Mouse (Mus musculus) forebrain, embryonic 13.5 days (tissue): ENCODE results near the gene Cdk1. TPM values are rescaled to one million over a fixed set of nuclear protein-coding genes. Genes with fewer than 3 reads are reported as not detected.

Experiments
- ATAC-seq: fragments of 200-750 bp; cut with Nextera tagmentation; 2 replicates; pipeline ENCODE4 v1.8.0; 2017
- H3K27ac ChIP-seq: fragments of 300-500 bp; sonication (generic); 2 replicates; pipeline ENCODE4 v1.5.1; 2015; ENCODE audit warnings: inconsistent platforms, mild to moderate bottlenecking, moderate library complexity
- H3K27me3 ChIP-seq: fragments of 300-500 bp; sonication (generic); 2 replicates; pipeline ENCODE4 v1.6.1; 2015; ENCODE audit warnings: mild to moderate bottlenecking, inconsistent platforms
- H3K36me3 ChIP-seq: fragments of 300-500 bp; sonication (generic); 2 replicates; pipeline ENCODE4 v1.6.1; 2015; ENCODE audit warnings: mild to moderate bottlenecking, inconsistent platforms; ENCODE audit not compliant: poor library complexity, severe bottlenecking
- H3K4me1 ChIP-seq: fragments of 300-500 bp; sonication (generic); 2 replicates; pipeline ENCODE4 v1.6.1; 2015; ENCODE audit warnings: inconsistent platforms
- H3K4me2 ChIP-seq: fragments of 300-500 bp; sonication (generic); 2 replicates; pipeline ENCODE4 v1.6.1; 2015; ENCODE audit warnings: inconsistent platforms, mild to moderate bottlenecking, moderate library complexity
- H3K4me3 ChIP-seq: fragments of 300-500 bp; sonication (generic); 2 replicates; pipeline ENCODE4 v1.5.1; 2015; ENCODE audit warnings: mild to moderate bottlenecking, inconsistent platforms
- H3K9ac ChIP-seq: fragments of 300-500 bp; sonication (generic); 2 replicates; pipeline ENCODE4 v1.6.1; 2015; ENCODE audit warnings: mild to moderate bottlenecking, inconsistent platforms
- H3K9me3 ChIP-seq: fragments of 300-500 bp; sonication (generic); replicated peaks from 2 replicates; pipeline ENCODE4 v1.6.1; 2016; ENCODE audit warnings: inconsistent platforms
- WGBS: fragments of 180-500 bp; shearing (Covaris S2); methylation state at CpG from one replicate; pipeline ENCODE4 v1.1.7; 2015; 5-methylcytosine and 5-hydroxymethylcytosine counted together
- polyA plus RNA-seq: library from polyadenylated mRNA; unstranded; fragments of >200 nt; fragmentation: Nextera tagmentation; extraction: Ambion mirVana; gene quantifications from 2 replicates; pipeline ENCODE4 v1.2.1, GENCODE M21; 2015

Cdk1 gene
- polyA plus RNA-seq, 1 experiment from 2014 or later: 365 TPM

GRCm38 (mm10) chr10:69299985-69300384 lies 52.8 kb downstream of the Cdk1 start:
- WGBS: 88% methylated on average over 7 of the region's 7 CpGs
- no peak for ATAC-seq

DNA sequence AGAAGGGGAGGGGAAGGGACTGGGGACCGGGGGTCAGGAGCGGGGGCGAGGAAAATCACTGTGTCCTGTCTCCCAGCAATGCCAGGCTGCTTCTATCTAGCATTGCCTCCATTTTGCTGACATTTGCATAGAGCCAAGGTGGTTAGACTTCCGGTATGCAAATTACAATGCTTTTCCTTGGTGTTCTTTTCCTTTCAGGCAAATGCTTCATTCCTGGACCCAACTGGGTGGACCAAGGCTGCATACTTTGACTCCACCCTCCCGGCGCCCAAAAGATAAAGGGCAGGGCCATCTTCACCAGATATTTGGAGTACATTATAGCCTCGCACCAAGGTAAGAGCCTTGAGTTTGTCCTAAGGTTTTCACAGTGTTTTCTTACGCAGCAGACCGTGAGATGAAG lies 56.8 kb downstream of the Cdk1 start:
- Histone ChIP-seq H3K27ac (no peak overlapping the region), H3K9ac (no peak overlapping the region), H3K9me3 (no peaks in the 10 kb centered on the region), H3K4me1 (no peaks in the 10 kb centered on the region), H3K36me3 (no peaks in the 10 kb centered on the region), H3K27me3 (no peaks in the 10 kb centered on the region), H3K4me2 (no peak overlapping the region), H3K4me3 (no peak overlapping the region)
- 76% methylated on average over 9 of the region's 9 CpGs for WGBS
- ATAC-seq: no peak

More at GRCm38 (mm10) chr10:69299985-69300384, 52.8 kb downstream of the Cdk1 start:
- no peaks in the 10 kb centered on the region for H3K4me1 ChIP-seq
- H3K27ac ChIP-seq: no peak overlapping the region
- no peak overlapping the region for H3K9ac ChIP-seq
- H3K27me3 ChIP-seq: no peaks in the 10 kb centered on the region
- no peaks in the 10 kb centered on the region for H3K9me3 ChIP-seq
- H3K4me3 ChIP-seq: no peak overlapping the region
- H3K36me3 ChIP-seq: no peaks in the 10 kb centered on the region
- no peak overlapping the region for H3K4me2 ChIP-seq

DNA sequence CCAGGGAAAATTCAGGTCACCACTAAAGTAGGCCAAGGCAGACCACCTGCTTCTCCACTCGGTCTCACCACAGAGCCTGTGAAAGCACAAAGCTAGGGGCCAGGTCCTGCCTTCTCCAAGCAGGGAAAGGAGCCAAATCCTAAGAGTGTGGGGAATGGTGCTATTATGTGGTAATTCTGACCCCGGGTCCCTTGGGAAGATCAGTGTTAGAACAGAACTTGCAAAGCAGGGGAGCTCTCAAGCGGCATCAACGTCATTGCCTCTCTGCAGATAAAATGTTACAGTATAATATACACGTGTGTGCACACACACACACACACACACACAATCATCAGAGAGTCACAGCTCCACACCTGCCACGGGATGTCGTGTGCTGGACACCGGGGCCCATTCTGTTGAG lies 62.0 kb downstream of the Cdk1 start:
- no peak for ATAC-seq
- Histone ChIP-seq H3K9me3 (no peaks in the 10 kb centered on the region), H3K4me1 (no peaks in the 10 kb centered on the region), H3K36me3 (peaks cover 25% of the 10 kb centered on the region), H3K27me3 (no peaks in the 10 kb centered on the region), H3K27ac (no peak overlapping the region), H3K4me2 (no peak overlapping the region), H3K4me3 (no peak overlapping the region), H3K9ac (no peak overlapping the region)
- WGBS: 93% methylated on average over 8 of the region's 8 CpGs

- H3K4me2 ChIP-seq: no peak overlapping the region
- no peak for ATAC-seq
- no peaks in the 10 kb centered on the region for H3K4me1 ChIP-seq
- H3K36me3 ChIP-seq: peaks cover 33% of the 10 kb centered on the region
- H3K9ac ChIP-seq: no peak overlapping the region
- WGBS: 87% methylated on average over 6 of the region's 6 CpGs
- H3K9me3 ChIP-seq: no peaks in the 10 kb centered on the region
- H3K27ac ChIP-seq: no peak overlapping the region
- H3K4me3 ChIP-seq: no peak overlapping the region
- H3K27me3 ChIP-seq: no peaks in the 10 kb centered on the region
Observed at GRCm38 (mm10) chr10:69288720-69289119, 64.0 kb downstream of the Cdk1 start.

GRCm38 (mm10) chr10:69288086-69288485 lies 64.7 kb downstream of the Cdk1 start:
- no peak for ATAC-seq
- 81% methylated on average over 4 of the region's 4 CpGs for WGBS
- Histone ChIP-seq H3K27ac (no peak overlapping the region), H3K9ac (no peak overlapping the region), H3K36me3 (peaks cover 37% of the 10 kb centered on the region), H3K4me1 (no peaks in the 10 kb centered on the region), H3K27me3 (no peaks in the 10 kb centered on the region), H3K9me3 (no peaks in the 10 kb centered on the region), H3K4me2 (no peak overlapping the region), H3K4me3 (no peak overlapping the region)

DNA sequence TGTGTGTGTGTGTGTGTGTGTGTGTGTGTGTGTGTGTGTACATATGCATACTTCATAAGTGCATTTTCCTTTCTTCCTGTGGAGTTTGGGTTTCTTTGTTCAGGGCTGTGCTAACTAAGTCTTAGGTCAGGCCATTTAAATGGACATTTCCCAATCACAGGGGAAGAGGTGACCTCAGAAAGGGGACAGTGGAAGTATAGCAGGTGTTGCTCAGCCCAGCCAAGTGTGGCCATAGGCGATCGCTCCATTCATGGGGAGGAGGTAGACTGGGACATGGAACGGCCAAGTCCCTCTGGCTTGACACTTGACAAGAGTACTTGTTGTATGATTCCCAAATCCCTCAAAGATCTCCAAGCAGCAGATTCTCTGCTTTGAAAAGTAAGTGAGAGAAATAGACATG lies 65.8 kb downstream of the Cdk1 start:
- Histone ChIP-seq H3K36me3 (peaks cover 43% of the 10 kb centered on the region), H3K27ac (no peak overlapping the region), H3K4me2 (no peak overlapping the region), H3K4me3 (no peak overlapping the region), H3K27me3 (no peaks in the 10 kb centered on the region), H3K9ac (no peak overlapping the region), H3K9me3 (no peaks in the 10 kb centered on the region), H3K4me1 (no peaks in the 10 kb centered on the region)
- 95% methylated on average over 3 of the region's 3 CpGs for WGBS
- no peak for ATAC-seq

Other genes with a start within 250 kb of the Cdk1 start
- gene Rhobtb1, start 201.5 kb downstream of the Cdk1 start, polyA plus RNA-seq: 13.4 and 16.4 TPM in 2 replicates
- gene A930033H14Rik, start 139.8 kb downstream of the Cdk1 start, polyA plus RNA-seq: 0.94 and 1.2 TPM in 2 replicates
- gene Ank3, start 45.8 kb upstream of the Cdk1 start, polyA plus RNA-seq: 63.5 and 70.9 TPM in 2 replicates